Mouse (Mus musculus) left cerebral cortex, postnatal 25 days (tissue): ENCODE results near the gene Gm20509. TPM values are rescaled to one million over a fixed set of nuclear protein-coding genes. Genes with fewer than 3 reads are reported as not detected.
"Not testable (repeated sequence)": the region's sequence is repeated elsewhere in the genome, so short reads cannot be mapped to it uniquely, and the experiment has no call there.

Experiments
- DNase-seq, 2 experiments: peaks; one replicate each; pipeline ENCODE4 v3.0.0; 2022; ENCODE audit warnings: low spot score in 2 of 2, mixed read lengths in 1 of 2
- intact Hi-C: fragments of 180-260 bp; cut with DNase I; formaldehyde crosslinking; loops from one replicate; pipeline ENCODE4 v1.15.1; 2025
- total RNA-seq, 2 experiments: library from RNA; stranded (reverse); gene quantifications; 2 replicates each; pipeline ENCODE4 v1.2.3; 2021

Gm20509 gene
- not detected for total RNA-seq

- DNase-seq: no peak
- intact Hi-C loops: no loop called here
These were observed at the start of gene Gm20509 for GRCm38 (mm10) chr9:73102181-73102580. Gene Gm20509, plus strand, starts transcription at chr9:73102470.

GRCm38 (mm10) chr9:73055441-73055911 is 46.8 kb upstream of the Gm20509 start:
- intact Hi-C loops: no loop called here
- no peak for DNase-seq

GRCm38 (mm10) chr9:73059224-73059623 is 43.0 kb upstream of the Gm20509 start:
- intact Hi-C loops: no loop called here
- DNase-seq: no peak

- no peak for DNase-seq
- intact Hi-C loops: no loop called here
These were observed 38.5 kb upstream of the Gm20509 start for GRCm38 (mm10) chr9:73063621-73064290.

GRCm38 (mm10) chr9:73067086-73067485 is 35.2 kb upstream of the Gm20509 start:
- intact Hi-C loops: no loop called here

GRCm38 (mm10) chr9:73068230-73068679 is 34.0 kb upstream of the Gm20509 start:
- intact Hi-C loops: loop anchor here (1.0 kb wide), 1 partner anchor 100 kb away; no protein-coding TSS in a partner anchor
- DNase-seq: peak; percentile 65 to 93

More at GRCm38 (mm10) chr9:73067086-73067485, 35.2 kb upstream of the Gm20509 start:
- DNase-seq: no peak

- intact Hi-C loops: loop anchor here (1.0 kb wide), 1 partner anchor 100 kb away; no protein-coding TSS in a partner anchor
- DNase-seq: no peak
These were observed 33.6 kb upstream of the Gm20509 start for GRCm38 (mm10) chr9:73068688-73069087.

GRCm38 (mm10) chr9:73070971-73071659 is 31.2 kb upstream of the Gm20509 start:
- intact Hi-C loops: loop anchor here (5.0 kb wide), 1 partner anchor 201 kb away; no protein-coding TSS in a partner anchor
- peak in 1 of 2 experiments; percentile 76 for DNase-seq

GRCm38 (mm10) chr9:73072426-73072825 is 29.8 kb upstream of the Gm20509 start:
- intact Hi-C loops: loop anchor here (5.0 kb wide), 1 partner anchor 200 kb away; no protein-coding TSS in a partner anchor
- no peak for DNase-seq

GRCm38 (mm10) chr9:73073169-73073568 is 29.1 kb upstream of the Gm20509 start:
- intact Hi-C loops: loop anchor here (5.0 kb wide), 1 partner anchor 199 kb away; no protein-coding TSS in a partner anchor
- DNase-seq: no peak

- intact Hi-C loops, DNase-seq: not testable (repeated sequence)
These were observed 22.9 kb upstream of the Gm20509 start for GRCm38 (mm10) chr9:73079349-73079748.

- intact Hi-C loops: no loop called here
- DNase-seq: no peak
These were observed 22.4 kb upstream of the Gm20509 start for GRCm38 (mm10) chr9:73079801-73080325.

GRCm38 (mm10) chr9:73082291-73083000 is 19.8 kb upstream of the Gm20509 start:
- DNase-seq: no peak

GRCm38 (mm10) chr9:73083956-73084355 is 18.3 kb upstream of the Gm20509 start:
- intact Hi-C loops: no loop called here
- DNase-seq: no peak

More at GRCm38 (mm10) chr9:73082291-73083000, 19.8 kb upstream of the Gm20509 start:
- intact Hi-C loops: no loop called here

GRCm38 (mm10) chr9:73085845-73086244 is 16.4 kb upstream of the Gm20509 start:
- intact Hi-C loops: no loop called here
- DNase-seq: no peak

- no peak for DNase-seq
These were observed 15.1 kb upstream of the Gm20509 start for GRCm38 (mm10) chr9:73087121-73087520.

GRCm38 (mm10) chr9:73087581-73087980 is 14.7 kb upstream of the Gm20509 start:
- intact Hi-C loops: no loop called here
- no peak for DNase-seq

More at GRCm38 (mm10) chr9:73087121-73087520, 15.1 kb upstream of the Gm20509 start:
- intact Hi-C loops: no loop called here

- DNase-seq: peak; percentile 25 to 27
- intact Hi-C loops: no loop called here
These were observed 12.9 kb upstream of the Gm20509 start for GRCm38 (mm10) chr9:73089222-73089920.

- no peak for DNase-seq
- intact Hi-C loops: loop anchor here (2.0 to 10.0 kb wide), 3 partner anchors 63 to 325 kb away; no protein-coding TSS in a partner anchor
These were observed 12.1 kb upstream of the Gm20509 start for GRCm38 (mm10) chr9:73090121-73090520.
